Mouse (Mus musculus): Measurements from ENCODE around the gene Tepsin. TPM values are rescaled to one million over a fixed set of nuclear protein-coding genes. Genes with fewer than 3 reads are reported as not detected.

Gene Tepsin
- total RNA-seq, 2 experiments from 2014 or later = 9.6 to 11.1 TPM

GRCm38 (mm10) chr11:120112136-120112535, 13.6 kb upstream of the Tepsin start:
- intact Hi-C loops (cut with DNase I) = loop anchor here (2.0 to 5.0 kb wide), 3 partner anchors 55 to 257 kb away; no protein-coding TSS in a partner anchor
- peak; percentile 69 to 74 for DNase-seq

DNA sequence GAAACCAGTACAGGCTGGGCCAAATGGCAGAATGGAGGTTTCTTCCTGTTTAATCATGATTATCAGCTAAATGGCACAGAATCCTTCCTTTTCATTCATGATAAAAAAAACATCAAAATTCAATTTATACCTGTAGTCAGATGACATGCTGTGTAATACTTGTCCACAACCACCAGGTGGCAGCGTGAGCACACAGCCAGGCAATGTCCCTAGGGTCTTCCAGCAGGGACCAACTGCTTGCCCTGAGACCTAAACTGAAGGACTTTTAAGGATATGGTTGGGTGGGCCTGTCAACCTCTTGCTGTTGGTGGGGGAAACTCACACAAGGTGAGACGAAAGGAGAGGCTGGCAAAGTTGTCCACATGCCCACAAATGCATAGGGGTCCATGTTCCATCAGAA, 12.5 kb upstream of the Tepsin start:
- DNase-seq = peak; percentile 62 to 81
- intact Hi-C loops (cut with DNase I) = loop anchor here (2.0 to 5.0 kb wide), 3 partner anchors 56 to 196 kb away; no protein-coding TSS in a partner anchor

DNA sequence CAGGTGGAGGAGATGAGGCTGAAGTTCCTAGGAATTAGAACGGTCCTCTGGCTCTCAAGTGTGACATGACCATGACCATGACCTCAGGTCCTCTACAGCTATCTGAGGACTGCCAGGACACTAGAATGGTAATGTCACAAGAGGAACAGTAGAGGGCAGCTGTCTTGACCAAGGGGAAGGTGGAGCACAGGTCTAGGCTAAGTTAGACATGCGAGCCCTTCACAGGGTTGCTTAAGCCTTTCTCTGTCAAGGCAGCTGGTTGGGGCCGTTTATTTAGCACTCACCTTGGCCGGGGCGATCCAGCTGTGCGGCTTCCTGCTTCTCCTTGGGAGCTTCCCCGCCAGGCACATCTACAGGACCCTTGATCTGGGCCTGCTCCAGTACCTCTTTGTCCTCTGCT, 12.0 kb upstream of the Tepsin start:
- intact Hi-C loops (cut with DNase I) = loop anchor here (2.0 to 5.0 kb wide), 3 partner anchors 57 to 196 kb away; no protein-coding TSS in a partner anchor
- DNase-seq = peak in 1 of 2 experiments; percentile 25

- intact Hi-C loops (cut with DNase I) = loop anchor here (2.0 to 5.0 kb wide), 3 partner anchors 58 to 197 kb away; no protein-coding TSS in a partner anchor
- DNase-seq = no peak
Measured at GRCm38 (mm10) chr11:120109558-120110210, 11.2 kb upstream of the Tepsin start.

DNA sequence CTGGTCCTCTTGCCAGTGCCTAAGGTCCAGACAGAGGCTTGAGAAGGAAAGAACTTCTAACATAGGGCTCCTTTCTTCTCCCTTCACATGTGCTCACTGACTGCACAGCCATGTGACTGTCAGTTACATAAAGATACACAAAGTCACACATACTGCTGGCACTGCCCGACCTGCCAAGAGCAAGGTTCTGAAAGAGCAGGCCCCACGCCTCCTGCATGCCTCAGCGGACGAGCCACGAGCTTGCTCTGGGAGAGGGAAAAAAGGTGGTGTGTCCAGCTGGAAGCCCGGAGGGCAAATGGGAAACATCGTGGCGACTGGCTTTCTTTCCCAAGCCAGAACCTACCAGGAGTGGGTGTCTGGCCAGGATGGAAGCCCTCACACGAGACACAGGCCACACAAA, 9.3 kb upstream of the Tepsin start:
- intact Hi-C loops (cut with DNase I) = no loop called here
- no peak for DNase-seq

DNA sequence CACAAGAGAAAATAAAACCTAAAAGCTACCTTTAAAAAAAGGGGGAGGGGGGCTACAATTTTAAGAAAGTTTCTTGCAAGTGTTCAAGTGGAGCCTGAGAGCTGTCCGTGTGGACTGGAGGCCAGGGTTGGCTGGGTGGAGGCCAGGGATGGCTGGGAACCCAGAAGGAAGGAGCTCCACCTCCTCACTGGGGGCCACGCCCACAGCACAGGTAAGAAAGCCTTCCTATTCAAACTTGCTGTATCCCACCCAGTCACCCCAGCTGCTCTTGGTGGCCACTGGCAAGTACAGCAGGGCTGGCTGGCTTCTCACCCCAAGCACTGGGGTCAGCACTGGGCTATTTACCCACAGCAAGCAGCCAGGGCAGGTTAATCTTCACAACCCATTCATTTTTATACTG, 8.5 kb upstream of the Tepsin start:
- intact Hi-C loops (cut with DNase I) = no loop called here
- DNase-seq = no peak

GRCm38 (mm10) chr11:120103431-120103997, 5.0 kb upstream of the Tepsin start:
- peak in 1 of 2 experiments; percentile 26 for DNase-seq
- intact Hi-C loops (cut with DNase I) = no loop called here

- DNase-seq = peak; percentile 77 to 84
- intact Hi-C loops (cut with DNase I) = loop anchor here (2.0 kb wide), 1 partner anchor 88 kb away; no protein-coding TSS in a partner anchor
Measured at GRCm38 (mm10) chr11:120101036-120101435, 2.5 kb upstream of the Tepsin start.

DNA sequence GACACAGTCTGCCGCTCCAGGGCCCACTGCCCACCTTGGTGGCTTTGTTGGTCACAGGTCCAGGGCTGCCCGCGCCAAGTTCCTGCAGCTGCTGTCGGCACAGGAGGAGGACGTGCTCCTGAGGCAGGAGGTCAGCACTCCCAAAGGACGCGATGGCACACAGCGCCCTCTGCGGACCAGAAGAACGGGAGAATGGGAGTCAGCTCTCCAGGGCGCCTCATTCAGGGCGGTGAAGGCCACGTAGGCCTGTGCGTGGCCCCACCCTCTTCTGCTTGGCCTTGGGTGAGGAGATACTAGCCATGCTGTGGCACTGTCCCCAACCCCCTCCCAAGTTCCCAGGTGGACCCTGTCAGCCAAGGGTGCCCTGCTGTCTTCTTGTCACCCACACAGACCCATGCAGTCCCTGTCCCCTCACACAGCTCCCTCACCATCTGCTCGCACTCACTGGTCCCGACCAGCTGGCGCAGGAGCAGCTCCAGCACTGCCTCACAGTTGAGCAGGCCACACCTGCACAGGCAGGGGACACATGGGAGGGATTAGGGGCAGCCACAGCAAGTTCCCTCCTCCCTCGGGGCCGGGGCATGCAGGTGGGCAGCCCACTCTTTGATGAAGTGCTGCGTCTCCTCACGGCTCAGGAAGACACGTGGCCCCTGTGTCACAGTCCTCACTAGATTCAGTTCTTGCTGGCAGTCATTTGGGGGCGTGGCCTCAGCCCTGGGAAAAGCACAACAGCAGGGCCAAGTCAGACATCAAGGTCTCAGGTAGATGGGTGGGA, 5.5 kb downstream of the Tepsin start:
- no peak for DNase-seq
- intact Hi-C loops (cut with DNase I) = no loop called here

- intact Hi-C loops (cut with DNase I) = no loop called here
- DNase-seq = no peak
Measured at GRCm38 (mm10) chr11:120090661-120091060, 7.9 kb downstream of the Tepsin start.

- DNase-seq = peak; percentile 99
- intact Hi-C loops (cut with DNase I) = no loop called here
Measured at GRCm38 (mm10) chr11:120086702-120087152, 11.8 kb downstream of the Tepsin start, which contains the start of gene Cep131. Cep131 (minus strand) TSS chr11:120086827.

DNA sequence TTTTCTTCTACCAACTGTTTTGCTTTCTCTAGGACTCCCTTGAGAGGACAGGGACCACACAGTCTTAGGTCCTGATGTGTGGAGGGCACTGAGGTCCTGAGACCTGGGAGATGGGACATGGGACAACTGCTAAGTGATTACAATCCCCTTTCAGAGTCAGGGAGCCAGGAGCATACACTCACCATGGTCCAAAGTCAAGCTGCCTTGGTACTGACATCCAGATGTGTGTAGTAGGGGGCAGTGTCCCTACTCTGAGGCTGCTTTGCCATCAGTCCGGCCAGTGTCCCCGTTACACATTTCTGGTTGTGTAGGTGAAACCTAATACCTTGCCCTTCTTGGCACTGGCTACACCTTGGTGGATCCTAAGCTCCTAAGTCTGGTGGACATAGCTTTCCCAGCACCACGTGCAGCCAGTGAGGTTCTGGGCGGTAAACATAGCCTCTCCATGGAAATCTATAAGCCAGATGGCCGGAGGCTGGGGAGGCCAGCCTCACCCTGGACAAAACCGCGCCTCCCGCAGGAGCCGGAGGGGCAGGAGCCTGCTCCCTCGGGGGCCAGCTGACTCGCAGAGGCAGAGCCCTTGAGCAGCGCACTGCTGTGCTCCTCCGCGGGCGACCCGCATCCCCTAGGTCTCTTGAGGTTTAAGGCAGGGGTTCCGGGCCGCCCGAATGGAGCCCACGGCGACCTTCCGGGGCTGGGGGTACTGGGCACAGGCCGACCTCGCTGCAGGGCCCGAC, 12.5 kb downstream of the Tepsin start:
- peak; percentile 56 to 63 for DNase-seq
- intact Hi-C loops (cut with DNase I) = no loop called here

DNA sequence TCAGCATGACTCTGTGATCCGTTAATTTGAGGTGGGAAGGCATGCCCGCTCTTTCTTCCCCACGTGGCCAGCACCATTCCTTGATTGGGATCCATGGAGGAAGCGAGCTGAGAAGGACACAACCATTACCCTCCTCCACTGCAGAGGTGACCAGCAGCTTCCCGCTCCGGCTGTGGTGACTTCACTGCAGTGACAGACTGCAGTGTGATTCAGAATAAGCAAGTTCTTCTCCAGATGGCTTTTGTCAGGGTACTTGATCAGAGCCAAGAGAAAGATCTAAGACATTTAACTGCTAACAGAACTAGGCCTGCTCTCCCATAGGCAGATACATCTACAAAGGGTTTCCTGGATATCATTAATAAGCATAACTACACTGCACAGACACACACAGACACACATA, 18.2 kb downstream of the Tepsin start:
- intact Hi-C loops (cut with DNase I) = no loop called here
- no peak for DNase-seq

DNA sequence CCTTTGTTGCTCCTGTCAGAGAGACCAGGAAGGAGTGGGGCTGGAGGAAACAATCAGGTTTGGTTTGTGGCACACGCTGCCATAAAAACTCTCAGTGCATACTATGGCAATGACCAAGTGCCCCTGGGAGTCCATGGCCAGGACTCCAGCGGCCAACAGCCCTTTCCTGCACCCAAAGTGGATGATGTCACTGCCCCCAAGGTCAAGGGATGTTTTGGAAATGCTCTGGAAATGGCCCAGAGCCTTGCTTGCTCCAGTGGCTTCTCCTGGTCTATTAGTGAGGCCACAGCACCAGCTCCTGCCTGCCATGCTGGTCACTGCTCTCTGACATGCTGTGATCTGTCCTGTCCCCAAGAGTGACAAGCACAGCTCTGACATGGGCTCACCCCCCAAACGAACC, 22.3 kb downstream of the Tepsin start:
- intact Hi-C loops (cut with DNase I) = no loop called here
- no peak for DNase-seq

- intact Hi-C loops (cut with DNase I) = no loop called here
- DNase-seq = no peak
Measured at GRCm38 (mm10) chr11:120072986-120073647, 25.4 kb downstream of the Tepsin start.

- DNase-seq = no peak
- intact Hi-C loops (cut with DNase I) = no loop called here
Measured at GRCm38 (mm10) chr11:120071731-120072320, 26.7 kb downstream of the Tepsin start.

DNA sequence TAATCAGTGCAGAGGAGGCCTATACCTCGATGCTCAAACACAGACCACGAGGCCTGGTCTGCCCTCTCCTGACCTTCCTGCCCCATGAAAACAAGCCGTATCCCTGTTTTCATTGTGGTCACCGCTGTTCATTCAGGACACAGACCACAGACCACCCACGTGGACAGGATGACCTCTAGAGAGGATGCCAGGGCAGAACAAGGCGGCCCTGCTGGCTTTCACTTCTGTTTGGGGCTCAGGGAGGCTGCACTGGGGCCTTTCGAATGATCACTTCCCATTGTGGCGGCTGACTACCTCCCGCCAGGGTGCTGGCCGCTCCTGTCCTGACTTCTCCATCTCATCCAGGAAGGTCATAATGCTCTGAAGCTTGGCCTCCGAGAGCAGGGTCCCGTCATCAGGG, 27.5 kb downstream of the Tepsin start:
- DNase-seq = no peak
- intact Hi-C loops (cut with DNase I) = no loop called here

DNA sequence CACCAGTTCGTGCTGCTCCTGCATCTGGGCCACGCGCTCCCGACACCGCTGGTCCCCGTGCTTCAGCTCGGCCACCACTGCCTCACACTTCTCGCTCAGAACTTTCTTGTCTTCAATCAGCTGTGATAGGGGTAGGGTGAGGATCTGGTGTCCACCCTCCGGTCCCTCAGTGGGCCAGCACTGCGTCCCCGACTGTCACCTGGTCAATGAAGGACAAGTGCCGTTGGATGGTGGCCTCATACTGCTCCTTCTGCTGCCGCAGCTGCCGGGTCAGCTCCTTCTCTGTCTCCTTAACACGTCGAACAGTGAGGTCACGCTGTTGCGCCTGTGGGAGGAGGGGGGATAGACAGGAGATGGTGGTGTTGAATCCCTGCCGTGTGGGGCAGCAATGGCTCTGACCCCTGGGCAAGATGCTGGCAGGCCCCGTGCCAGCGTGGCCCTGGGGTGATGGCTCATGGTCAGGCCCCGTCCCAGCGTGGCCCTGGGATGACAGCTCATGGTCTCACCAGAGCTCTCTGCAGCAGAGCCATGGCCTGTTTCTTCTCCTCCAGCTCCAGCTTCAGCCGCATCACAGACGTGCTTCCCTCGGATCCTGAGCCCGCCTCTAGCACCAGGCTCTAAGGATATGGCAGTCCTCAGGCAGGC, 28.1 kb downstream of the Tepsin start:
- DNase-seq = no peak
- intact Hi-C loops (cut with DNase I) = no loop called here

- intact Hi-C loops (cut with DNase I) = loop anchor here (5.0 kb wide), 1 partner anchor 57 kb away; no protein-coding TSS in a partner anchor
- DNase-seq = no peak
Measured at GRCm38 (mm10) chr11:120069261-120069660, 29.3 kb downstream of the Tepsin start.
